Comparison of ENCODE assay signal across 8 mouse cellular contexts in genomic region chr5:76869553-76869952, GRCm38 (mm10). TPM values are rescaled to one million over a fixed set of nuclear protein-coding genes. Genes with fewer than 3 reads are reported as not detected.
A peak's percentile ranks its signal among the peaks of the same experiment; 100 is the strongest.
DNase-seq lines count a peak whose midpoint lies in the region; ATAC-seq and TF ChIP-seq lines count a peak whose summit lies in the region.

No protein-coding gene starts in this region.

- 53% methylated on average over 6 of the region's 6 CpGs for whole genome bisulfite sequencing in forebrain, embryonic 11.5 days
- WGBS in forebrain, embryonic 15.5 days: 57% methylated on average over 6 of the region's 6 CpGs
- 51% methylated on average over 6 of the region's 6 CpGs for WGBS in lung, postnatal 0 days
- WGBS in limb, embryonic 15.5 days: 63% methylated on average over 6 of the region's 6 CpGs
- WGBS in stomach, embryonic 16.5 days: 63% methylated on average over 6 of the region's 6 CpGs

- no peak for ATAC-seq in forebrain, embryonic 11.5 days (replicated peaks; ENCODE audit: low FRiP score)
- no peak for ATAC-seq in forebrain, embryonic 15.5 days (replicated peaks)
- ATAC-seq in lung, postnatal 0 days: 0 out of 2 replicates have a peak, but pooled peaks have one; percentile 11
- ATAC-seq in limb, embryonic 15.5 days (ENCODE audit: insufficient number of reproducible peaks, low FRiP score, low TSS enrichment, low read depth): no peak
- no peak for ATAC-seq in stomach, embryonic 16.5 days (ENCODE audit: insufficient read depth, low FRiP score)

- peak; percentile 44 for DNase-seq in forebrain, embryonic 11.5 days (ENCODE audit: low spot score)
- no peak for DNase-seq in lung, postnatal 0 days (ENCODE audit: low spot score)
- no peak for DNase-seq in lung, postnatal 10 days
- no peak for DNase-seq in layer of hippocampus, adult 9-10 months (ENCODE audit: low spot score)
- no peak for DNase-seq in left cerebral cortex, adult 18-20 months (ENCODE audit: low spot score in 2 of 2)

- no peak overlapping the region for H3K9ac ChIP-seq in forebrain, embryonic 11.5 days (ENCODE audit: low read length)
- H3K9ac ChIP-seq in forebrain, embryonic 15.5 days (replicated peaks): no peak overlapping the region
- H3K9ac ChIP-seq in lung, postnatal 0 days (replicated peaks; ENCODE audit: low read depth): no peak overlapping the region
- H3K9ac ChIP-seq in limb, embryonic 15.5 days: no peak overlapping the region
- peak overlapping the region; percentile 42; the same call in 1 of the 2 replicates for H3K9ac ChIP-seq in stomach, embryonic 16.5 days (ENCODE audit: low read length)

- TF ChIP-seq CTCF in lung, postnatal 0 days (IDR thresholded peaks at IDR 0.05): no peak

- no peak overlapping the region for H3K4me3 ChIP-seq in forebrain, embryonic 11.5 days (ENCODE audit: low read depth, low read length)
- H3K4me3 ChIP-seq in forebrain, embryonic 15.5 days: no peak overlapping the region
- H3K4me3 ChIP-seq in lung, postnatal 0 days (ENCODE audit: low read depth, low read length): peak overlapping the region; percentile 28
- H3K4me3 ChIP-seq in limb, embryonic 15.5 days: peak overlapping the region; percentile 34
- H3K4me3 ChIP-seq in stomach, embryonic 16.5 days (replicated peaks; ENCODE audit: low read length): peak overlapping the region; percentile 43

- TF ChIP-seq EP300 in lung, postnatal 0 days (IDR thresholded peaks at IDR 0.05): no peak

- no peaks in the 10 kb centered on the region for H3K4me1 ChIP-seq in forebrain, embryonic 11.5 days (replicated peaks; ENCODE audit: control insufficient read depth, insufficient read depth, low read length)
- no peaks in the 10 kb centered on the region for H3K4me1 ChIP-seq in forebrain, embryonic 15.5 days
- H3K4me1 ChIP-seq in lung, postnatal 0 days (ENCODE audit: insufficient read depth, low read depth, low read length): no peaks in the 10 kb centered on the region
- H3K4me1 ChIP-seq in limb, embryonic 15.5 days: peaks cover 13% of the 10 kb centered on the region; the same call in 1 of the 2 replicates
- no peaks in the 10 kb centered on the region for H3K4me1 ChIP-seq in stomach, embryonic 16.5 days (ENCODE audit: control insufficient read depth, insufficient read depth, low read length)

- H3K27me3 ChIP-seq in forebrain, embryonic 11.5 days (ENCODE audit: control insufficient read depth, insufficient read depth, low read length): no peaks in the 10 kb centered on the region
- H3K27me3 ChIP-seq in forebrain, embryonic 15.5 days: no peaks in the 10 kb centered on the region
- no peaks in the 10 kb centered on the region for H3K27me3 ChIP-seq in lung, postnatal 0 days (replicated peaks; ENCODE audit: insufficient read depth, low read length)
- no peaks in the 10 kb centered on the region for H3K27me3 ChIP-seq in limb, embryonic 15.5 days
- no peaks in the 10 kb centered on the region for H3K27me3 ChIP-seq in stomach, embryonic 16.5 days (ENCODE audit: control insufficient read depth, insufficient read depth, low read length)

- H3K4me2 ChIP-seq in forebrain, embryonic 11.5 days (ENCODE audit: low read depth, low read length, severe bottlenecking): peak overlapping the region; percentile 31; the same call in 1 of the 2 replicates
- no peak overlapping the region; the same call in 1 of the 2 replicates for H3K4me2 ChIP-seq in forebrain, embryonic 15.5 days (replicated peaks)
- H3K4me2 ChIP-seq in lung, postnatal 0 days (replicated peaks; ENCODE audit: low read depth, low read length): peak overlapping the region; percentile 50
- peak overlapping the region; percentile 47 for H3K4me2 ChIP-seq in limb, embryonic 15.5 days
- H3K4me2 ChIP-seq in stomach, embryonic 16.5 days (ENCODE audit: low read depth, low read length): peak overlapping the region; percentile 59

- no peak overlapping the region for H3K27ac ChIP-seq in forebrain, embryonic 11.5 days (ENCODE audit: low read depth, low read length)
- no peak overlapping the region for H3K27ac ChIP-seq in forebrain, embryonic 15.5 days (replicated peaks)
- H3K27ac ChIP-seq in lung, postnatal 0 days (ENCODE audit: low read length): no peak overlapping the region
- H3K27ac ChIP-seq in limb, embryonic 15.5 days: no peak overlapping the region
- H3K27ac ChIP-seq in stomach, embryonic 16.5 days (ENCODE audit: low read length): no peak overlapping the region

- no peaks in the 10 kb centered on the region; the same call in 1 of the 2 replicates for H3K36me3 ChIP-seq in forebrain, embryonic 11.5 days (ENCODE audit: control insufficient read depth, insufficient read depth, low read length)
- H3K36me3 ChIP-seq in forebrain, embryonic 15.5 days: peaks cover 75% of the 10 kb centered on the region
- 0 out of 2 replicates have a peak, but pooled peaks cover 1% of the 10 kb centered on the region for H3K36me3 ChIP-seq in lung, postnatal 0 days (ENCODE audit: insufficient read depth, low read length)
- H3K36me3 ChIP-seq in limb, embryonic 15.5 days: peaks cover 31% of the 10 kb centered on the region
- H3K36me3 ChIP-seq in stomach, embryonic 16.5 days (ENCODE audit: control insufficient read depth, insufficient read depth, low read length): no peaks in the 10 kb centered on the region

- H3K9me3 ChIP-seq in forebrain, embryonic 11.5 days (ENCODE audit: control insufficient read depth, low read length): no peaks in the 10 kb centered on the region
- no peaks in the 10 kb centered on the region for H3K9me3 ChIP-seq in forebrain, embryonic 15.5 days
- no peaks in the 10 kb centered on the region for H3K9me3 ChIP-seq in lung, postnatal 0 days (ENCODE audit: low read length)
- H3K9me3 ChIP-seq in limb, embryonic 15.5 days: no peaks in the 10 kb centered on the region
- H3K9me3 ChIP-seq in stomach, embryonic 16.5 days (replicated peaks; ENCODE audit: control insufficient read depth, low read length): no peaks in the 10 kb centered on the region

RNA-seq across cellular contexts. Expression of gene Aasdh, which starts 35.8 kb away (rescaled TPM):
- 23.6 and 27.5 TPM in 2 replicates for polyA plus RNA-seq in forebrain, embryonic 11.5 days (2014; fragmentation: Nextera tagmentation; extraction: Ambion mirVana)
- polyA plus RNA-seq in forebrain, embryonic 15.5 days (2015; fragmentation: Nextera tagmentation; extraction: Ambion mirVana): 25.6 and 27.5 TPM in 2 replicates
- polyA plus RNA-seq in lung, postnatal 0 days (2015; fragmentation: Nextera tagmentation; extraction: Ambion mirVana): 7.2 and 8.0 TPM in 2 replicates
- 15.8 and 16.4 TPM in 2 replicates for polyA plus RNA-seq in limb, embryonic 15.5 days (2015; fragmentation: Nextera tagmentation; extraction: Ambion mirVana)
- polyA plus RNA-seq in stomach, embryonic 16.5 days (2015; fragmentation: Nextera tagmentation; extraction: Ambion mirVana): 14.0 and 15.5 TPM in 2 replicates
- total RNA-seq in left cerebral cortex, adult 18-20 months (2021): 10 to 100 TPM; 21.2 to 22.0 TPM

Comparison
In these comparisons a context has a peak if more than half of its experiments do, and no peak if none do; other contexts are left out.
1. H3K4me3 ChIP-seq: peak in lung, postnatal 0 days (single experiment), limb, embryonic 15.5 days (single experiment) and stomach, embryonic 16.5 days (single experiment); none in forebrain, embryonic 11.5 days (single experiment) and forebrain, embryonic 15.5 days (single experiment).